Mouse (Mus musculus) bone marrow, adult 2 months (tissue): Measurements from ENCODE around the gene Bsph2. TPM values are rescaled to one million over a fixed set of nuclear protein-coding genes. Genes with fewer than 3 reads are reported as not detected.

Source experiments
- H3K27ac ChIP-seq: fragments of 200-500 bp; 2 replicates; pipeline ENCODE4 v1.5.1; 2012; ENCODE audit warnings: low read depth, mild to moderate bottlenecking, control low read depth, inconsistent platforms, low read length; ENCODE audit not compliant: control insufficient read depth, poor library complexity, insufficient read depth
- H3K4me1 ChIP-seq: fragments of 200-500 bp; 2 replicates; pipeline ENCODE4 v1.6.1; 2011; ENCODE audit warnings: low read length; ENCODE audit not compliant: control insufficient read depth, insufficient read depth
- H3K4me3 ChIP-seq: fragments of 200-500 bp; replicated peaks from 2 replicates; pipeline ENCODE3; 2011; ENCODE audit warnings: mild to moderate bottlenecking, low read depth, low read length, control low read depth; ENCODE audit not compliant: control insufficient read depth
- CTCF ChIP-seq: fragments of 200-500 bp; IDR thresholded peaks from 2 replicates; pipeline ENCODE4 v1.5.1; 2011; ENCODE audit warnings: low read length, control low read depth; ENCODE audit not compliant: control insufficient read depth, insufficient read depth
- POLR2A ChIP-seq: fragments of 200-500 bp; IDR thresholded peaks from 2 replicates; pipeline ENCODE4 v1.6.1; 2011; ENCODE audit warnings: low read depth, mild to moderate bottlenecking, control low read depth, low read length, borderline replicate concordance; ENCODE audit not compliant: control insufficient read depth
- WGBS: fragments of 180-500 bp; shearing (Covaris S2); methylation state at CpG from one replicate; pipeline ENCODE4 v1.1.7; 2018; 5-methylcytosine and 5-hydroxymethylcytosine counted together
- polyA plus RNA-seq: library from polyadenylated mRNA; stranded (reverse); fragments of >200 nt; gene quantifications from 2 replicates; pipeline ENCODE4 v1.2.4, GENCODE M21; 2011; ENCODE audit warnings: low replicate concordance; ENCODE audit not compliant: missing spikeins, insufficient read depth, insufficient read length

The Bsph2 gene
- not detected in 2 replicates for polyA plus RNA-seq

- Histone ChIP-seq H3K27ac (no peak within 1 kb of the TSS), H3K4me1 (no peaks in the 10 kb centered on the region), H3K4me3 (no peak within 1 kb of the TSS)
- TF ChIP-seq CTCF = no peak
Observed at GRCm38 (mm10) chr7:13570967-13571366, at the start of gene Bsph2. Gene Bsph2, minus strand, starts transcription at chr7:13571067.

GRCm38 (mm10) chr7:13511539-13511938 is 59.3 kb downstream of the Bsph2 start:
- H3K27ac ChIP-seq = no peak overlapping the region
- no peak overlapping the region for H3K4me3 ChIP-seq
- WGBS = 32% methylated on average over 1 of the region's 1 CpGs
- no peak for TF ChIP-seq CTCF
- no peak for TF ChIP-seq POLR2A
- H3K4me1 ChIP-seq = no peaks in the 10 kb centered on the region

Other genes starting within 250 kb of the Bsph2 start
- gene Pla2g4c, start 246.4 kb downstream of the Bsph2 start, polyA plus RNA-seq = 2.0 and 5.5 TPM in 2 replicates
- gene Cabp5, start 172.9 kb downstream of the Bsph2 start, polyA plus RNA-seq = not detected in 2 replicates
- gene Bsph1, start 120.2 kb downstream of the Bsph2 start, polyA plus RNA-seq = not detected in 2 replicates
- not detected in 2 replicates for gene Sult2a5, start 52.9 kb upstream of the Bsph2 start, polyA plus RNA-seq
- not detected in 2 replicates for gene Sult2a2, start 162.4 kb upstream of the Bsph2 start, polyA plus RNA-seq